Mouse (Mus musculus) limb, embryonic 13.5 days (tissue): Measurements from ENCODE around the gene Amhr2. TPM values are rescaled to one million over a fixed set of nuclear protein-coding genes. Genes with fewer than 3 reads are reported as not detected.
A peak's percentile ranks its signal among the peaks of the same experiment; 100 is the strongest.

Source experiments
- ATAC-seq: fragments of 200-750 bp; cut with Nextera tagmentation; 2 replicates; pipeline ENCODE4 v1.8.0; 2017; ENCODE audit warnings: low read depth, moderate number of reproducible peaks, moderate TSS enrichment; ENCODE audit not compliant: low FRiP score
- H3K27ac ChIP-seq: fragments of 300-500 bp; sonication (generic); 2 replicates; pipeline ENCODE4 v1.5.1; 2015; ENCODE audit warnings: inconsistent platforms, mild to moderate bottlenecking, moderate library complexity
- H3K27me3 ChIP-seq: fragments of 300-500 bp; sonication (generic); 2 replicates; pipeline ENCODE4 v1.6.1; 2015; ENCODE audit warnings: mild to moderate bottlenecking, inconsistent platforms
- H3K36me3 ChIP-seq: fragments of 300-500 bp; sonication (generic); 2 replicates; pipeline ENCODE4 v1.6.1; 2015; ENCODE audit warnings: inconsistent platforms, mild to moderate bottlenecking, moderate library complexity
- H3K4me1 ChIP-seq: fragments of 300-500 bp; sonication (generic); 2 replicates; pipeline ENCODE4 v1.6.1; 2015; ENCODE audit warnings: inconsistent platforms
- H3K4me2 ChIP-seq: fragments of 300-500 bp; sonication (generic); replicated peaks from 2 replicates; pipeline ENCODE4 v1.6.1; 2015; ENCODE audit warnings: inconsistent platforms, mild to moderate bottlenecking, moderate library complexity
- H3K4me3 ChIP-seq: fragments of 300-500 bp; sonication (generic); 2 replicates; pipeline ENCODE4 v1.5.1; 2015; ENCODE audit warnings: moderate library complexity, mild to moderate bottlenecking, inconsistent platforms
- H3K9ac ChIP-seq: fragments of 300-500 bp; sonication (generic); 2 replicates; pipeline ENCODE4 v1.6.1; 2015; ENCODE audit warnings: mild to moderate bottlenecking, inconsistent platforms
- H3K9me3 ChIP-seq: fragments of 300-500 bp; sonication (generic); 2 replicates; pipeline ENCODE4 v1.6.1; 2016; ENCODE audit warnings: inconsistent platforms
- WGBS: fragments of 180-500 bp; shearing (Covaris S2); methylation state at CpG from one replicate; pipeline ENCODE4 v1.1.7; 2015; 5-methylcytosine and 5-hydroxymethylcytosine counted together
- polyA plus RNA-seq: library from polyadenylated mRNA; unstranded; fragments of >200 nt; fragmentation: Nextera tagmentation; extraction: Ambion mirVana; gene quantifications from 2 replicates; pipeline ENCODE4 v1.2.1, GENCODE M21; 2015

Gene Amhr2
- 0.23 and 0.36 TPM in 2 replicates for polyA plus RNA-seq

- Histone ChIP-seq H3K4me2 (no peak within 1 kb of the TSS), H3K4me3 (no peak within 1 kb of the TSS), H3K27me3 (no peaks in the 10 kb centered on the region), H3K27ac (no peak within 1 kb of the TSS), H3K4me1 (no peaks in the 10 kb centered on the region), H3K36me3 (no peaks in the 10 kb centered on the region), H3K9me3 (no peaks in the 10 kb centered on the region), H3K9ac (no peak within 1 kb of the TSS)
- ATAC-seq, result no peak
- 66% methylated on average over 8 of the region's 8 CpGs for WGBS
Measured at GRCm38 (mm10) chr15:102445146-102445545, at the start of gene Amhr2. Amhr2 (plus strand) TSS chr15:102445367.

GRCm38 (mm10) chr15:102398629-102399028 is 46.5 kb upstream of the Amhr2 start:
- no peak overlapping the region for H3K9ac ChIP-seq
- H3K4me2 ChIP-seq, result peak overlapping the region; percentile 68
- H3K9me3 ChIP-seq, result no peaks in the 10 kb centered on the region
- H3K27me3 ChIP-seq, result no peaks in the 10 kb centered on the region
- peaks cover 19% of the 10 kb centered on the region for H3K4me1 ChIP-seq
- no peaks in the 10 kb centered on the region for H3K36me3 ChIP-seq
- peak overlapping the region; percentile 55; the same call in 1 of the 2 replicates for H3K27ac ChIP-seq
- no peak for ATAC-seq
- H3K4me3 ChIP-seq, result peak overlapping the region; percentile 52; the same call in 1 of the 2 replicates
- 17% methylated on average over 5 of the region's 5 CpGs for WGBS

GRCm38 (mm10) chr15:102399229-102400221 is 45.6 kb upstream of the Amhr2 start:
- H3K4me1 ChIP-seq, result peaks cover 19% of the 10 kb centered on the region
- peak overlapping the region; percentile 52 for H3K4me3 ChIP-seq
- WGBS, result 2% methylated on average over 34 of the region's 34 CpGs
- H3K27ac ChIP-seq, result peak overlapping the region; percentile 87
- no peaks in the 10 kb centered on the region for H3K9me3 ChIP-seq
- peak overlapping the region; percentile 68 for H3K4me2 ChIP-seq
- H3K9ac ChIP-seq, result peak overlapping the region; percentile 73
- no peaks in the 10 kb centered on the region for H3K27me3 ChIP-seq
- no peaks in the 10 kb centered on the region for H3K36me3 ChIP-seq
- ATAC-seq, result peak; percentile 81; the same call in 1 of the 2 replicates

GRCm38 (mm10) chr15:102400476-102401045 is 44.6 kb upstream of the Amhr2 start:
- Histone ChIP-seq H3K36me3 (no peaks in the 10 kb centered on the region), H3K9ac (no peak overlapping the region), H3K9me3 (no peaks in the 10 kb centered on the region), H3K27me3 (no peaks in the 10 kb centered on the region), H3K4me1 (peaks cover 13% of the 10 kb centered on the region), H3K4me3 (no peak overlapping the region), H3K4me2 (peak overlapping the region; percentile 68), H3K27ac (peak overlapping the region; percentile 87)
- no peak for ATAC-seq
- WGBS, result 84% methylated on average over 10 of the region's 10 CpGs

GRCm38 (mm10) chr15:102401278-102401677 is 43.9 kb upstream of the Amhr2 start:
- Histone ChIP-seq H3K36me3 (no peaks in the 10 kb centered on the region), H3K9ac (no peak overlapping the region), H3K27ac (no peak overlapping the region), H3K4me2 (no peak overlapping the region), H3K9me3 (no peaks in the 10 kb centered on the region), H3K4me1 (peaks cover 13% of the 10 kb centered on the region), H3K4me3 (no peak overlapping the region), H3K27me3 (no peaks in the 10 kb centered on the region)
- ATAC-seq, result no peak
- WGBS, result 89% methylated on average over 2 of the region's 2 CpGs

- Histone ChIP-seq H3K9me3 (no peaks in the 10 kb centered on the region), H3K27me3 (no peaks in the 10 kb centered on the region), H3K4me2 (no peak overlapping the region), H3K4me1 (peaks cover 16% of the 10 kb centered on the region), H3K27ac (no peak overlapping the region), H3K4me3 (no peak overlapping the region), H3K36me3 (no peaks in the 10 kb centered on the region), H3K9ac (no peak overlapping the region)
- WGBS, result 97% methylated on average over 3 of the region's 3 CpGs
- no peak for ATAC-seq
Measured at GRCm38 (mm10) chr15:102402210-102402609, 43.0 kb upstream of the Amhr2 start.

GRCm38 (mm10) chr15:102404608-102405488 is 40.3 kb upstream of the Amhr2 start:
- Histone ChIP-seq H3K27ac (peak overlapping the region; percentile 100), H3K9ac (peak overlapping the region; percentile 81), H3K4me3 (peak overlapping the region; percentile 53), H3K36me3 (peaks cover 26% of the 10 kb centered on the region), H3K27me3 (no peaks in the 10 kb centered on the region), H3K4me1 (peaks cover 32% of the 10 kb centered on the region), H3K9me3 (no peaks in the 10 kb centered on the region), H3K4me2 (peak overlapping the region; percentile 66)
- 16% methylated on average over 34 of the region's 34 CpGs for WGBS
- no peak; the same call in 1 of the 2 replicates for ATAC-seq

- peaks cover 34% of the 10 kb centered on the region for H3K36me3 ChIP-seq
- H3K9me3 ChIP-seq, result no peaks in the 10 kb centered on the region
- H3K9ac ChIP-seq, result peak within 1 kb of the TSS; percentile 91
- H3K4me3 ChIP-seq, result peak within 1 kb of the TSS; percentile 69
- H3K4me1 ChIP-seq, result peaks cover 40% of the 10 kb centered on the region
- no peaks in the 10 kb centered on the region for H3K27me3 ChIP-seq
- under 1% methylated on average over 37 of the region's 38 CpGs for WGBS
- H3K4me2 ChIP-seq, result peak within 1 kb of the TSS; percentile 66
- ATAC-seq, result peak; percentile 98
- H3K27ac ChIP-seq, result peak within 1 kb of the TSS; percentile 100
Measured at GRCm38 (mm10) chr15:102405489-102406195, 39.5 kb upstream of the Amhr2 start, which contains the start of gene Sp1. Sp1 (plus strand) TSS chr15:102406143.

GRCm38 (mm10) chr15:102406196-102406911 is 38.8 kb upstream of the Amhr2 start:
- peak overlapping the region; percentile 91 for H3K9ac ChIP-seq
- no peaks in the 10 kb centered on the region for H3K27me3 ChIP-seq
- ATAC-seq, result 0 out of 2 replicates have a peak, but pooled peaks have one; percentile 1
- peaks cover 45% of the 10 kb centered on the region for H3K4me1 ChIP-seq
- peak overlapping the region; percentile 69 for H3K4me3 ChIP-seq
- peak overlapping the region; percentile 97 for H3K27ac ChIP-seq
- H3K4me2 ChIP-seq, result peak overlapping the region; percentile 58
- no peaks in the 10 kb centered on the region for H3K9me3 ChIP-seq
- peaks cover 38% of the 10 kb centered on the region for H3K36me3 ChIP-seq
- WGBS, result 0% methylated on average over 30 of the region's 69 CpGs

- H3K4me3 ChIP-seq, result peak overlapping the region; percentile 69
- peak overlapping the region; percentile 97; the same call in 1 of the 2 replicates for H3K27ac ChIP-seq
- H3K9me3 ChIP-seq, result no peaks in the 10 kb centered on the region
- WGBS, result 25% methylated on average over 3 of the region's 3 CpGs
- H3K4me1 ChIP-seq, result peaks cover 50% of the 10 kb centered on the region
- no peaks in the 10 kb centered on the region for H3K27me3 ChIP-seq
- ATAC-seq, result no peak
- H3K9ac ChIP-seq, result peak overlapping the region; percentile 91
- peak overlapping the region; percentile 58 for H3K4me2 ChIP-seq
- H3K36me3 ChIP-seq, result peaks cover 43% of the 10 kb centered on the region
Measured at GRCm38 (mm10) chr15:102406912-102407580, 38.1 kb upstream of the Amhr2 start.
